Mouse (Mus musculus) midbrain, embryonic 14.5 days (tissue): ENCODE results near the gene Kat6b. TPM values are rescaled to one million over a fixed set of nuclear protein-coding genes. Genes with fewer than 3 reads are reported as not detected.

Source experiments
- ATAC-seq: fragments of 200-750 bp; cut with Nextera tagmentation; 2 replicates; pipeline ENCODE4 v1.8.0; 2017; ENCODE audit warnings: moderate number of reproducible peaks, moderate library complexity; ENCODE audit not compliant: low FRiP score, low TSS enrichment
- DNase-seq: peaks from one replicate; pipeline ENCODE4 v3.0.0-alpha.2; 2015
- H3K27ac ChIP-seq: fragments of 300-500 bp; sonication (generic); replicated peaks from 2 replicates; pipeline ENCODE4 v1.5.1; 2014; ENCODE audit warnings: mild to moderate bottlenecking, low read depth, low read length, moderate library complexity
- H3K27me3 ChIP-seq: fragments of 300-500 bp; sonication (generic); 2 replicates; pipeline ENCODE4 v1.6.1; 2014; ENCODE audit warnings: low read length, control low read depth, mixed read lengths; ENCODE audit not compliant: control insufficient read depth, insufficient read depth
- H3K36me3 ChIP-seq: fragments of 300-500 bp; sonication (generic); 2 replicates; pipeline ENCODE4 v1.6.1; 2014; ENCODE audit warnings: low read length, control low read depth; ENCODE audit not compliant: control insufficient read depth, insufficient read depth
- H3K4me1 ChIP-seq: fragments of 300-500 bp; sonication (generic); 2 replicates; pipeline ENCODE4 v1.6.1; 2014; ENCODE audit warnings: mild to moderate bottlenecking, antibody characterized with exemption, low read length, control low read depth; ENCODE audit not compliant: control insufficient read depth, insufficient read depth
- H3K4me2 ChIP-seq: fragments of 300-500 bp; sonication (generic); 2 replicates; pipeline ENCODE4 v1.6.1; 2014; ENCODE audit warnings: mild to moderate bottlenecking, low read length, moderate library complexity
- H3K4me3 ChIP-seq: fragments of 300-500 bp; sonication (generic); replicated peaks from 2 replicates; pipeline ENCODE4 v1.5.1; 2014; ENCODE audit warnings: low read depth, low read length
- H3K9ac ChIP-seq: fragments of 300-500 bp; sonication (generic); replicated peaks from 2 replicates; pipeline ENCODE4 v1.6.1; 2014; ENCODE audit warnings: mild to moderate bottlenecking, low read length, moderate library complexity
- H3K9me3 ChIP-seq: fragments of 300-500 bp; sonication (generic); 2 replicates; pipeline ENCODE4 v1.6.1; 2016; ENCODE audit warnings: low read length, control low read depth, mixed read lengths; ENCODE audit not compliant: control insufficient read depth
- WGBS: fragments of 180-500 bp; shearing (Covaris S2); extraction: QIAGEN DNeasy Blood & Tissue Kit; methylation state at CpG from one replicate; pipeline ENCODE4 v1.1.7; 2014; 5-methylcytosine and 5-hydroxymethylcytosine counted together
- polyA plus RNA-seq: library from polyadenylated mRNA; unstranded; fragments of >200 nt; fragmentation: Nextera tagmentation; extraction: Ambion mirVana; gene quantifications from 2 replicates; pipeline ENCODE4 v1.2.1, GENCODE M21; 2014

The Kat6b gene
- polyA plus RNA-seq, 1 experiment from 2014 or later = 29.4 TPM

DNA sequence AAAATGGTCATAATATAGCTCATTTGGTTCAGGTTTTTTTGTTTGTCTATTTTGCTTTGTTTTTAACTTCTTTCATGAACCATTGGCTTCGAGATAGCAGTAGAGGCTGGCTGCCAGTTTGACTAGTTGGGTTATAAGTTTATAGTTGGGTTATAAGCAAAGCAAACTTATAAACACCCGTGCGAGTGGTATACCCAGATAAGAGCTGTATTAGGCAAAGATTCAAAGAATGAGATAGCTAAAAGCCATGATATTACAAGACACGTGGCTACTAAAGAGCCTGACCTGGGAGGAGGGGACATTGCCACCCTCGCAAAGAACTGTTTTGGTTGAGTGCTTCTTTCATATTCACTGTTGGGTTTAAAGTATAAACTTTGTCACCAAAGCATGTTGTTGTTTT lies 102.6 kb downstream of the Kat6b start:
- no peak for ATAC-seq
- 66% methylated on average over 5 of the region's 5 CpGs for WGBS

GRCm38 (mm10) chr14:21584468-21585135 lies 103.4 kb downstream of the Kat6b start:
- ATAC-seq (no peak), DNase-seq (no peak)
- Histone ChIP-seq H3K9me3 (no peaks in the 10 kb centered on the region), H3K36me3 (no peaks in the 10 kb centered on the region), H3K27ac (no peak overlapping the region), H3K4me3 (no peak overlapping the region), H3K4me1 (peaks cover 52% of the 10 kb centered on the region), H3K9ac (no peak overlapping the region), H3K4me2 (no peak overlapping the region), H3K27me3 (no peaks in the 10 kb centered on the region)
- 5% methylated on average over 6 of the region's 6 CpGs for WGBS

More for the DNA sequence above, 102.6 kb downstream of the Kat6b start:
- no peak overlapping the region for H3K4me2 ChIP-seq
- H3K9ac ChIP-seq = no peak overlapping the region
- DNase-seq = no peak
- no peaks in the 10 kb centered on the region for H3K9me3 ChIP-seq
- no peak overlapping the region for H3K4me3 ChIP-seq
- H3K36me3 ChIP-seq = no peaks in the 10 kb centered on the region
- no peak overlapping the region for H3K27ac ChIP-seq
- H3K4me1 ChIP-seq = peaks cover 52% of the 10 kb centered on the region
- no peaks in the 10 kb centered on the region for H3K27me3 ChIP-seq

DNA sequence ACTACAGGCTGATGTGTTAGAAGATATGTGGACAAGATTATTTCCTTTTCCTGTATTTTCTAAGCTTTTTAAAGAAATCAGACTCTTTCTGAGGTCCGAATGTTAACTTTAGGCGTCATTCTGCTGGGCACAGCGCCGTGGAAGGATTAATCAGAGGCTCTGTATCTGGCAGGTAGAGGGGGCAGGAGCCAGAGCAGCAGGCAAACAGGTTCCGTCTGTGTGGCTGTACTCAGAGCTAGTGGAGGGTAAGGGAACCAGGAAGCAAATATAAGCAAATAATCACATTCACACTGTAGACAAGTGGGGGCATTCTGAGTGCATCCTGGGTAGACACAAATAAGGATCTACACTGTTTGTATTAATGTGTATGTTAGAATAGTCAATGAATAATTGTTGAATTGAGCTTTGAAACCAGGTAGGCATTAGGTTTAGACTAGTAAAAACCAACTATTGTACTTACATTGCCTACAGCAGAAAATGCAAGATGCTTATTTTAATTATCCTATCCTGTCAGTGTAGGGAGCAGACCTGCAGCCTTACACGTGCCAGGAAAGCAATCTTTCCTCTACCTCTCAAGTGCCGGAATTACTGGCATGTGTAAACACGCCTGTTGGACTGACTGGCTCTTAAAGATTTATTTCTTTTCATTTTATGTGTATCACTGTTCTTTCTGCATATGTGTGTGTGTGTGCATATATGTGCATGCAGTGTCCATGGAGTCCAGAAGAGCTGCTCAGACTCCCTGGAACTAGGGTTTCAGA lies 104.4 kb downstream of the Kat6b start:
- Histone ChIP-seq H3K27me3 (no peaks in the 10 kb centered on the region), H3K27ac (no peak overlapping the region), H3K36me3 (no peaks in the 10 kb centered on the region), H3K4me1 (peaks cover 50% of the 10 kb centered on the region), H3K9me3 (no peaks in the 10 kb centered on the region), H3K4me2 (no peak overlapping the region), H3K9ac (no peak overlapping the region), H3K4me3 (no peak overlapping the region)
- 48% methylated on average over 8 of the region's 8 CpGs for whole genome bisulfite sequencing
- no peak for ATAC-seq
- no peak for DNase-seq

- peaks cover 43% of the 10 kb centered on the region for H3K4me1 ChIP-seq
- H3K36me3 ChIP-seq = no peaks in the 10 kb centered on the region
- 13% methylated on average over 4 of the region's 4 CpGs for WGBS
- no peak overlapping the region for H3K4me3 ChIP-seq
- H3K9ac ChIP-seq = no peak overlapping the region
- H3K27me3 ChIP-seq = no peaks in the 10 kb centered on the region
- no peak overlapping the region for H3K4me2 ChIP-seq
- no peaks in the 10 kb centered on the region for H3K9me3 ChIP-seq
- ATAC-seq = no peak
- no peak overlapping the region for H3K27ac ChIP-seq
- no peak for DNase-seq
Observed at GRCm38 (mm10) chr14:21586481-21587118, 105.4 kb downstream of the Kat6b start.

DNA sequence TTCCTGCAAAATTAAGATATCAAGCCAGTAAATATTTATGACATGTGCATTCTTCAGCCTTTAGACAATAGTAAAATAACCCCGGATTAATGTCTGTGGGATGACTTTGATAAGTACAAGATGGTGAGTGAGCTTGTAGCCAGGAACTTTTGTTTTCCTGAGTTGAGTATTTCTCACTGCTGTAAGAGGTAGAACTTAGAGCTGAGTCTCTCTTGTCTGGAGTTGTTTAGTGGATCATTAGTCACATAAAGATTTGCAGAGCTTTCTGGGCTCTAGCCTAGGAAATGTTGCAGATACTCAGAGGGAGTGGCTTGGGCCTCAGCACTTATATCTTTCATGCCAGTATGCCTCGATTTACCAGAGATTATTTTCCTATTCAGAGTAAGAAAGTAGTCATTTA lies 106.7 kb downstream of the Kat6b start:
- no peaks in the 10 kb centered on the region for H3K9me3 ChIP-seq
- no peaks in the 10 kb centered on the region for H3K27me3 ChIP-seq
- H3K27ac ChIP-seq = no peak overlapping the region
- WGBS = 88% methylated on average over 2 of the region's 2 CpGs
- peaks cover 39% of the 10 kb centered on the region for H3K4me1 ChIP-seq
- ATAC-seq = no peak
- H3K4me2 ChIP-seq = no peak overlapping the region
- H3K36me3 ChIP-seq = no peaks in the 10 kb centered on the region
- DNase-seq = no peak
- H3K9ac ChIP-seq = no peak overlapping the region
- H3K4me3 ChIP-seq = no peak overlapping the region

DNA sequence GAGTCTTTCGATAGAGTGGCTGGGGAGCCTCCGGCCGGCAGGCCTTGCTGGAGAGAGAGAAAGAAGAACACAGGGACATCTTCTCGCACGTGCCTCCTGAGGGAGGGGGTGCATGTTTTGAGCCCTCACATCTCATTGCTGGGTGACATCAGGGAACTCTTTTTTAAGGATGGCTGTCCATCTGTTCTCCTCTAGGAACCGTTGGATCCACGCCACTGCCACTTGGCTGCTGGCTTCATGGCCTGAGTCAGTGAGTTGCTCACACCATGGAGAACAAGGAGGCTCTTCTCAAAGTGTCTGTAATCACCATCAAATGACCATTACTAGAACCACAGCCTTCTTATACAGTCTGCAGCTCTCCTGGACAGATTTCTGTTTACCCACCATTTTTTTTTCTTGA lies 108.4 kb downstream of the Kat6b start:
- Histone ChIP-seq H3K9me3 (no peaks in the 10 kb centered on the region), H3K4me2 (no peak overlapping the region), H3K9ac (no peak overlapping the region), H3K36me3 (no peaks in the 10 kb centered on the region), H3K4me1 (peaks cover 24% of the 10 kb centered on the region), H3K4me3 (no peak overlapping the region), H3K27ac (no peak overlapping the region), H3K27me3 (no peaks in the 10 kb centered on the region)
- 92% methylated on average over 7 of the region's 7 CpGs for WGBS
- no peak for ATAC-seq
- DNase-seq = no peak

DNA sequence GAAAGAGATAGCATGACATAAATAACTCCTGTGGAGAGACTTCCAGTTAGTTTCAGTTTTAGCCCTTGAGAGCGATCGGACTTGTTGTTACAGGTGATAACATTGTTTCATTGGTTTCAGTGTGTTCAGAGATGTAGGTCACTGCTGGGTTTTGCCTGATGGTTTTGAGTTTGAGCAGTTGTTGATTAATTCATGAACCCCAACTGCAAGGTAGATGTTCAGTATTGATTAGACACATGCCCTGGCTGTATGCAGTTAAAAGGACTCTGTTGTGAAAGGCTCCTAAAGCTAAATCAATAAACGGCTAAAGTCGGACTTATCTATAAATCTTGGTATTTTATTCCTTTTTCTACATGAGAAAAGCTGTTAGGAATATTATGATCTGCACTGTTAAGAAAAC lies 109.0 kb downstream of the Kat6b start:
- DNase-seq = no peak
- H3K27me3 ChIP-seq = no peaks in the 10 kb centered on the region
- WGBS = 84% methylated on average over 4 of the region's 4 CpGs

DNA sequence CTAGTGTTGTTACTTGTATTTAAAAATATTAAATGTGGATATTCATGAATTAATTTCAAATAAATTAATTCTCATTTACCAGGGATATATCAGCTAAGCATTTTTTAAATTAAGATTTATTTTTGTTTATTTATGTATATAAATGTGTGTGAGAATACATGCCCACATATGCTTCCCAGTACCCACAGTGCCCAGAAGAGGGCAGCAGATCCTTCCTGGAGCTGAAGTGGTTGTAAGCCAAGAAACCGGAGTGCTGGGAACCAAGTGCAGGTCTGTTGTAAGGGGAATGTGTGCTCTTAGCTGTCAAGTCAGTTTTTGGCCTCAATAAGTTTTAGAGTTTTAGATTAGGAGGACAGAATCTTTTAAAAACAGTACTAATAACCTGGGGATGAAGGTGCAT lies 110.9 kb downstream of the Kat6b start:
- Histone ChIP-seq H3K4me2 (no peak overlapping the region), H3K27ac (no peak overlapping the region), H3K27me3 (no peaks in the 10 kb centered on the region), H3K9me3 (no peaks in the 10 kb centered on the region), H3K4me1 (0 out of 2 replicates have a peak, but pooled peaks cover 2% of the 10 kb centered on the region), H3K36me3 (no peaks in the 10 kb centered on the region), H3K9ac (no peak overlapping the region), H3K4me3 (no peak overlapping the region)
- DNase-seq (no peak), ATAC-seq (no peak)
- WGBS = 98% methylated on average over 1 of the region's 1 CpGs

More for the DNA sequence above, 109.0 kb downstream of the Kat6b start:
- no peaks in the 10 kb centered on the region for H3K36me3 ChIP-seq
- H3K4me2 ChIP-seq = no peak overlapping the region
- no peak overlapping the region for H3K27ac ChIP-seq
- H3K4me1 ChIP-seq = peaks cover 21% of the 10 kb centered on the region
- no peak overlapping the region for H3K4me3 ChIP-seq
- no peaks in the 10 kb centered on the region for H3K9me3 ChIP-seq
- H3K9ac ChIP-seq = no peak overlapping the region
- ATAC-seq = no peak
